Mouse (Mus musculus) midbrain, embryonic 12.5 days (tissue): ENCODE measurements around the gene Ptprg. TPM values are rescaled to one million over a fixed set of nuclear protein-coding genes. Genes with fewer than 3 reads are reported as not detected.

Source experiments
- ATAC-seq: fragments of 200-750 bp; cut with Nextera tagmentation; 2 replicates; pipeline ENCODE4 v1.8.0; 2017; ENCODE audit warnings: low read depth, moderate TSS enrichment, moderate library complexity; ENCODE audit not compliant: low FRiP score
- H3K27ac ChIP-seq: fragments of 300-500 bp; sonication (generic); replicated peaks from 2 replicates; pipeline ENCODE4 v1.5.1; 2016; ENCODE audit warnings: mild to moderate bottlenecking
- H3K27me3 ChIP-seq: fragments of 300-500 bp; sonication (generic); 2 replicates; pipeline ENCODE4 v1.6.1; 2016; ENCODE audit warnings: mild to moderate bottlenecking
- H3K36me3 ChIP-seq: fragments of 300-500 bp; sonication (generic); 2 replicates; pipeline ENCODE4 v1.6.1; 2016
- H3K4me1 ChIP-seq: fragments of 300-500 bp; sonication (generic); 2 replicates; pipeline ENCODE4 v1.6.1; 2016
- H3K4me2 ChIP-seq: fragments of 300-500 bp; sonication (generic); replicated peaks from 2 replicates; pipeline ENCODE4 v1.6.1; 2016; ENCODE audit warnings: mild to moderate bottlenecking, moderate library complexity
- H3K4me3 ChIP-seq: fragments of 300-500 bp; sonication (generic); 2 replicates; pipeline ENCODE4 v1.5.1; 2016; ENCODE audit warnings: mild to moderate bottlenecking
- H3K9ac ChIP-seq: fragments of 300-500 bp; sonication (generic); replicated peaks from 2 replicates; pipeline ENCODE4 v1.6.1; 2016; ENCODE audit warnings: mild to moderate bottlenecking, moderate library complexity
- H3K9me3 ChIP-seq: fragments of 300-500 bp; sonication (generic); 2 replicates; pipeline ENCODE4 v1.6.1; 2016; ENCODE audit warnings: mild to moderate bottlenecking
- WGBS: fragments of 180-500 bp; shearing (Covaris S2); methylation state at CpG from one replicate; pipeline ENCODE4 v1.1.7; 2016; 5-methylcytosine and 5-hydroxymethylcytosine counted together
- polyA plus RNA-seq: library from polyadenylated mRNA; unstranded; fragments of >200 nt; fragmentation: Nextera tagmentation; extraction: Ambion mirVana; gene quantifications from 2 replicates; pipeline ENCODE4 v1.2.1, GENCODE M21; 2016

Gene Ptprg
- polyA plus RNA-seq, 1 experiment from 2014 or later, result 47.4 TPM

GRCm38 (mm10) chr14:11594336-11594735 is 41.0 kb downstream of the Ptprg start:
- Histone ChIP-seq H3K27me3 (no peaks in the 10 kb centered on the region), H3K4me3 (no peak overlapping the region), H3K4me2 (no peak overlapping the region), H3K36me3 (no peaks in the 10 kb centered on the region), H3K9ac (no peak overlapping the region), H3K9me3 (no peaks in the 10 kb centered on the region), H3K27ac (no peak overlapping the region), H3K4me1 (0 out of 2 replicates have a peak, but pooled peaks cover 5% of the 10 kb centered on the region)
- no peak for ATAC-seq
- 87% methylated on average over 5 of the region's 5 CpGs for WGBS

GRCm38 (mm10) chr14:11604133-11604865 is 51.0 kb downstream of the Ptprg start:
- no peaks in the 10 kb centered on the region for H3K27me3 ChIP-seq
- no peaks in the 10 kb centered on the region for H3K9me3 ChIP-seq
- H3K36me3 ChIP-seq, result no peaks in the 10 kb centered on the region
- H3K4me1 ChIP-seq, result peaks cover 4% of the 10 kb centered on the region; the same call in 1 of the 2 replicates
- WGBS, result 60% methylated on average over 8 of the region's 8 CpGs
- no peak overlapping the region for H3K4me3 ChIP-seq
- H3K27ac ChIP-seq, result no peak overlapping the region
- no peak overlapping the region for H3K4me2 ChIP-seq
- no peak overlapping the region for H3K9ac ChIP-seq
- no peak for ATAC-seq

- ATAC-seq, result no peak
- Histone ChIP-seq H3K27ac (no peak overlapping the region), H3K36me3 (no peaks in the 10 kb centered on the region), H3K27me3 (no peaks in the 10 kb centered on the region), H3K4me2 (no peak overlapping the region), H3K4me3 (no peak overlapping the region), H3K9me3 (no peaks in the 10 kb centered on the region), H3K9ac (no peak overlapping the region), H3K4me1 (peaks cover 4% of the 10 kb centered on the region; the same call in 1 of the 2 replicates)
- 61% methylated on average over 8 of the region's 8 CpGs for WGBS
These were observed 55.0 kb downstream of the Ptprg start for GRCm38 (mm10) chr14:11608366-11608765.

- Histone ChIP-seq H3K4me2 (no peak overlapping the region), H3K9me3 (no peaks in the 10 kb centered on the region), H3K36me3 (no peaks in the 10 kb centered on the region), H3K4me1 (peaks cover 4% of the 10 kb centered on the region; the same call in 1 of the 2 replicates), H3K27me3 (no peaks in the 10 kb centered on the region), H3K9ac (no peak overlapping the region), H3K27ac (no peak overlapping the region), H3K4me3 (no peak overlapping the region)
- WGBS, result 85% methylated on average over 7 of the region's 7 CpGs
- no peak for ATAC-seq
These were observed 56.7 kb downstream of the Ptprg start for GRCm38 (mm10) chr14:11609857-11610582.

- Histone ChIP-seq H3K9me3 (no peaks in the 10 kb centered on the region), H3K27me3 (no peaks in the 10 kb centered on the region), H3K36me3 (no peaks in the 10 kb centered on the region), H3K4me3 (no peak overlapping the region), H3K4me1 (peaks cover 8% of the 10 kb centered on the region), H3K9ac (no peak overlapping the region), H3K4me2 (no peak overlapping the region), H3K27ac (no peak overlapping the region)
- no peak for ATAC-seq
- WGBS, result 94% methylated on average over 5 of the region's 5 CpGs
These were observed 59.1 kb downstream of the Ptprg start for GRCm38 (mm10) chr14:11612426-11612825.

- Histone ChIP-seq H3K9me3 (no peaks in the 10 kb centered on the region), H3K4me2 (no peak overlapping the region), H3K27me3 (no peaks in the 10 kb centered on the region), H3K4me3 (no peak overlapping the region), H3K9ac (no peak overlapping the region), H3K4me1 (peaks cover 8% of the 10 kb centered on the region), H3K27ac (no peak overlapping the region), H3K36me3 (no peaks in the 10 kb centered on the region)
- 88% methylated on average over 3 of the region's 3 CpGs for WGBS
- no peak for ATAC-seq
These were observed 59.8 kb downstream of the Ptprg start for GRCm38 (mm10) chr14:11613146-11613545.

GRCm38 (mm10) chr14:11615697-11616096 is 62.4 kb downstream of the Ptprg start:
- 60% methylated on average over 3 of the region's 3 CpGs for WGBS
- H3K36me3 ChIP-seq, result no peaks in the 10 kb centered on the region
- no peaks in the 10 kb centered on the region for H3K27me3 ChIP-seq
- no peak overlapping the region for H3K9ac ChIP-seq
- H3K4me3 ChIP-seq, result no peak overlapping the region
- no peak for ATAC-seq
- peaks cover 12% of the 10 kb centered on the region for H3K4me1 ChIP-seq
- no peak overlapping the region for H3K4me2 ChIP-seq
- H3K9me3 ChIP-seq, result no peaks in the 10 kb centered on the region
- H3K27ac ChIP-seq, result no peak overlapping the region

GRCm38 (mm10) chr14:11617362-11617761 is 64.0 kb downstream of the Ptprg start:
- H3K4me1 ChIP-seq, result peaks cover 20% of the 10 kb centered on the region
- H3K4me2 ChIP-seq, result no peak overlapping the region
- no peaks in the 10 kb centered on the region for H3K27me3 ChIP-seq
- H3K27ac ChIP-seq, result no peak overlapping the region
- H3K4me3 ChIP-seq, result no peak overlapping the region
- ATAC-seq, result no peak
- WGBS, result 87% methylated on average over 6 of the region's 6 CpGs
- H3K9me3 ChIP-seq, result no peaks in the 10 kb centered on the region
- H3K36me3 ChIP-seq, result no peaks in the 10 kb centered on the region
- no peak overlapping the region for H3K9ac ChIP-seq

- H3K27ac ChIP-seq, result no peak overlapping the region
- peaks cover 20% of the 10 kb centered on the region for H3K4me1 ChIP-seq
- H3K27me3 ChIP-seq, result no peaks in the 10 kb centered on the region
- no peak for ATAC-seq
- H3K36me3 ChIP-seq, result no peaks in the 10 kb centered on the region
- H3K4me3 ChIP-seq, result no peak overlapping the region
- H3K4me2 ChIP-seq, result no peak overlapping the region
- H3K9ac ChIP-seq, result no peak overlapping the region
- no peaks in the 10 kb centered on the region for H3K9me3 ChIP-seq
- 86% methylated on average over 6 of the region's 6 CpGs for WGBS
These were observed 64.9 kb downstream of the Ptprg start for GRCm38 (mm10) chr14:11618140-11618705.

- H3K9ac ChIP-seq, result no peak overlapping the region
- WGBS, result 92% methylated on average over 7 of the region's 7 CpGs
- ATAC-seq, result no peak
- H3K36me3 ChIP-seq, result no peaks in the 10 kb centered on the region
- H3K4me3 ChIP-seq, result no peak overlapping the region
- H3K4me1 ChIP-seq, result peaks cover 20% of the 10 kb centered on the region
- H3K9me3 ChIP-seq, result no peaks in the 10 kb centered on the region
- no peak overlapping the region for H3K4me2 ChIP-seq
- H3K27me3 ChIP-seq, result no peaks in the 10 kb centered on the region
- no peak overlapping the region for H3K27ac ChIP-seq
These were observed 66.3 kb downstream of the Ptprg start for GRCm38 (mm10) chr14:11619606-11620005.

GRCm38 (mm10) chr14:11620314-11620713 is 67.0 kb downstream of the Ptprg start:
- H3K9ac ChIP-seq, result no peak overlapping the region
- no peaks in the 10 kb centered on the region for H3K36me3 ChIP-seq
- no peak overlapping the region for H3K4me3 ChIP-seq
- no peaks in the 10 kb centered on the region for H3K9me3 ChIP-seq
- no peak overlapping the region for H3K4me2 ChIP-seq
- ATAC-seq, result no peak
- H3K4me1 ChIP-seq, result peaks cover 20% of the 10 kb centered on the region
- 61% methylated on average over 6 of the region's 6 CpGs for WGBS
- no peak overlapping the region for H3K27ac ChIP-seq
- no peaks in the 10 kb centered on the region for H3K27me3 ChIP-seq

- 19% methylated on average over 10 of the region's 10 CpGs for WGBS
- ATAC-seq, result peak; percentile 63; the same call in 1 of the 2 replicates
- Histone ChIP-seq H3K9ac (no peak overlapping the region), H3K4me1 (peaks cover 16% of the 10 kb centered on the region), H3K27ac (no peak overlapping the region; the same call in 1 of the 2 replicates), H3K36me3 (no peaks in the 10 kb centered on the region), H3K9me3 (no peaks in the 10 kb centered on the region), H3K4me3 (no peak overlapping the region), H3K27me3 (no peaks in the 10 kb centered on the region), H3K4me2 (no peak overlapping the region)
These were observed 67.7 kb downstream of the Ptprg start for GRCm38 (mm10) chr14:11620962-11621568.
